Mouse (Mus musculus) megakaryocyte, embryonic 14.5 days (primary cell): ENCODE measurements around the gene Marf1.

ENCODE experiments used
- FLI1 ChIP-seq: IDR thresholded peaks from 2 replicates; pipeline ENCODE4 v1.6.1; 2012; ENCODE audit warnings: low read length, inconsistent platforms, mixed read lengths
- GATA1 ChIP-seq: IDR thresholded peaks from 3 replicates; pipeline ENCODE4 v1.6.1; 2012; ENCODE audit warnings: mixed read lengths, low read length, inconsistent platforms, borderline replicate concordance

DNA sequence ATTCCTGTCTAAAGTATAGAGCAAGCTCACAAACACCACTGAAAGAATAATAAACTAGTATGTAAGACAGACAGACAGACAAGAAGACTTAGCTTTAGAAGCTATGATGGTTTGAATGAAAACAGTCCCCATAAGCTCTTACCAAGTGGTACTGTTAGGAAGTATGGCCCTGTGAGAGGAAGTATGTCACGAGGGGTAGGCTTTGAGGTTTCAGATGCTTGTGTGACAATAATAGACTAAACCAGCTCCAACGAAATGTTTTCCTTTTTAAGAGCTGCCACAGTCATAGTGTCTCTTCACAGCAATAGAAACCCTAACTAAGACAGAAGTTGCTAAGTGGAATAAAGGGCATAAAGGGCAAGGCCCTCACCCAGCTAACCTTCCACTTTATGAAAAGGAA is 28.1 kb downstream of the Marf1 start:
- TF ChIP-seq GATA1, result no peak
- no peak for TF ChIP-seq FLI1
